Mouse (Mus musculus) hindbrain, embryonic 11.5 days (tissue): Measurements from ENCODE around the gene Fbxo9. TPM values are rescaled to one million over a fixed set of nuclear protein-coding genes. Genes with fewer than 3 reads are reported as not detected.

Experiments
- ATAC-seq: fragments of 200-750 bp; cut with Nextera tagmentation; 2 replicates; pipeline ENCODE4 v1.8.0; 2017; ENCODE audit warnings: mild to moderate bottlenecking, moderate TSS enrichment, moderate library complexity; ENCODE audit not compliant: low FRiP score
- DNase-seq: peaks from one replicate; pipeline ENCODE4 v3.0.0-alpha.2; 2015; ENCODE audit warnings: low spot score
- H3K27ac ChIP-seq: fragments of 300-500 bp; sonication (generic); 2 replicates; pipeline ENCODE4 v1.5.1; 2014; ENCODE audit warnings: mild to moderate bottlenecking, low read depth, low read length
- H3K27me3 ChIP-seq: fragments of 300-500 bp; sonication (generic); 2 replicates; pipeline ENCODE4 v1.6.1; 2014; ENCODE audit warnings: mild to moderate bottlenecking, low read length, moderate library complexity, mixed read lengths; ENCODE audit not compliant: control insufficient read depth, insufficient read depth
- H3K36me3 ChIP-seq: fragments of 300-500 bp; sonication (generic); 2 replicates; pipeline ENCODE4 v1.6.1; 2014; ENCODE audit warnings: mild to moderate bottlenecking, low read length, moderate library complexity, mixed read lengths; ENCODE audit not compliant: control insufficient read depth, insufficient read depth
- H3K4me1 ChIP-seq: fragments of 300-500 bp; sonication (generic); replicated peaks from 2 replicates; pipeline ENCODE4 v1.6.1; 2014; ENCODE audit warnings: low read length, mixed read lengths; ENCODE audit not compliant: control insufficient read depth, insufficient read depth
- H3K4me2 ChIP-seq: fragments of 300-500 bp; sonication (generic); replicated peaks from 2 replicates; pipeline ENCODE4 v1.6.1; 2014; ENCODE audit warnings: mild to moderate bottlenecking, low read depth, low read length
- H3K4me3 ChIP-seq: fragments of 300-500 bp; sonication (generic); 2 replicates; pipeline ENCODE4 v1.5.1; 2014; ENCODE audit warnings: low read depth, low read length
- H3K9ac ChIP-seq: fragments of 300-500 bp; sonication (generic); 2 replicates; pipeline ENCODE4 v1.6.1; 2014; ENCODE audit warnings: low read depth, low read length
- H3K9me3 ChIP-seq: fragments of 300-500 bp; sonication (generic); 2 replicates; pipeline ENCODE4 v1.6.1; 2016; ENCODE audit warnings: low read length; ENCODE audit not compliant: control insufficient read depth
- WGBS: fragments of 180-500 bp; shearing (Covaris S2); extraction: QIAGEN DNeasy Blood & Tissue Kit; methylation state at CpG from one replicate; pipeline ENCODE4 v1.1.7; 2014; 5-methylcytosine and 5-hydroxymethylcytosine counted together
- polyA plus RNA-seq: library from polyadenylated mRNA; unstranded; fragments of >200 nt; fragmentation: Nextera tagmentation; extraction: Ambion mirVana; gene quantifications from 2 replicates; pipeline ENCODE4 v1.2.1, GENCODE M21; 2014

The Fbxo9 gene
- polyA plus RNA-seq, 1 experiment from 2014 or later = 35.5 TPM

GRCm38 (mm10) chr9:78138044-78138676, 29.3 kb upstream of the Fbxo9 start:
- Histone ChIP-seq H3K27ac (no peak overlapping the region), H3K4me2 (no peak overlapping the region), H3K9me3 (no peaks in the 10 kb centered on the region), H3K27me3 (no peaks in the 10 kb centered on the region), H3K9ac (no peak overlapping the region), H3K36me3 (peaks cover 9% of the 10 kb centered on the region), H3K4me3 (no peak overlapping the region), H3K4me1 (no peaks in the 10 kb centered on the region)
- ATAC-seq (no peak), DNase-seq (no peak)
- 93% methylated on average over 9 of the region's 9 CpGs for WGBS

GRCm38 (mm10) chr9:78135658-78136057, 26.8 kb upstream of the Fbxo9 start:
- H3K4me3 ChIP-seq = no peak overlapping the region
- no peaks in the 10 kb centered on the region for H3K4me1 ChIP-seq
- H3K4me2 ChIP-seq = no peak overlapping the region
- H3K27me3 ChIP-seq = no peaks in the 10 kb centered on the region
- ATAC-seq = no peak
- peaks cover 3% of the 10 kb centered on the region for H3K36me3 ChIP-seq
- no peak overlapping the region for H3K9ac ChIP-seq
- DNase-seq = no peak
- H3K27ac ChIP-seq = no peak overlapping the region
- no peaks in the 10 kb centered on the region for H3K9me3 ChIP-seq
- 79% methylated on average over 7 of the region's 7 CpGs for WGBS

DNA sequence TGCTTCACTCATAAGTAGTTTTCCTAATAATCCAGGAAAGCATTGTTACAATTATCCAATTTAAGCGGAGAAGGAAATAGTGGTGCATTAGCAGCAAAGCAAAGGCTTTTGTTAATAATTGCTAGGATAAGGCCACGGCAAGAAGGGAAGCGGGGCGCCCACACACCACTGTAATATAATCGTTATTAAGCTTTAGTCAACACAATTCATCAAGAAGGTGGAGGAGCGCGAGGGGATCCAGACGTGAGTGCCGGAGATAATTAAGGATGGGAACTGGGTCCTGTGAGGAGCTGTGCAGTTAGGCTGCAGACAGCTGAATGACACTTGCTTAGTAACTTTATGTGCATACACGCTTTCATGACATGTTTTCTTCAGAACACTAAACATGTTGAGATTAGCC, 17.8 kb upstream of the Fbxo9 start:
- no peak overlapping the region for H3K27ac ChIP-seq
- H3K27me3 ChIP-seq = no peaks in the 10 kb centered on the region
- no peaks in the 10 kb centered on the region for H3K4me1 ChIP-seq
- H3K36me3 ChIP-seq = no peaks in the 10 kb centered on the region
- no peak overlapping the region for H3K4me3 ChIP-seq
- ATAC-seq (no peak), DNase-seq (no peak)
- H3K9ac ChIP-seq = no peak overlapping the region
- WGBS = 88% methylated on average over 10 of the region's 10 CpGs
- no peak overlapping the region for H3K4me2 ChIP-seq
- H3K9me3 ChIP-seq = no peaks in the 10 kb centered on the region

GRCm38 (mm10) chr9:78126007-78126406, 17.1 kb upstream of the Fbxo9 start:
- Histone ChIP-seq H3K9me3 (no peaks in the 10 kb centered on the region), H3K4me2 (no peak overlapping the region), H3K36me3 (no peaks in the 10 kb centered on the region), H3K4me3 (no peak overlapping the region), H3K27ac (0 out of 2 replicates have a peak overlapping the region, but pooled peaks have one; percentile 30), H3K4me1 (no peaks in the 10 kb centered on the region), H3K9ac (no peak overlapping the region), H3K27me3 (no peaks in the 10 kb centered on the region)
- DNase-seq (no peak), ATAC-seq (no peak)
- WGBS = 79% methylated on average over 6 of the region's 6 CpGs

- ATAC-seq (no peak), DNase-seq (no peak)
- Histone ChIP-seq H3K4me2 (no peak overlapping the region), H3K27me3 (no peaks in the 10 kb centered on the region), H3K27ac (no peak overlapping the region), H3K36me3 (no peaks in the 10 kb centered on the region), H3K4me3 (no peak overlapping the region), H3K9ac (no peak overlapping the region), H3K9me3 (no peaks in the 10 kb centered on the region), H3K4me1 (no peaks in the 10 kb centered on the region)
- WGBS = 90% methylated on average over 6 of the region's 6 CpGs
Measured at GRCm38 (mm10) chr9:78124297-78124696, 15.4 kb upstream of the Fbxo9 start.

DNA sequence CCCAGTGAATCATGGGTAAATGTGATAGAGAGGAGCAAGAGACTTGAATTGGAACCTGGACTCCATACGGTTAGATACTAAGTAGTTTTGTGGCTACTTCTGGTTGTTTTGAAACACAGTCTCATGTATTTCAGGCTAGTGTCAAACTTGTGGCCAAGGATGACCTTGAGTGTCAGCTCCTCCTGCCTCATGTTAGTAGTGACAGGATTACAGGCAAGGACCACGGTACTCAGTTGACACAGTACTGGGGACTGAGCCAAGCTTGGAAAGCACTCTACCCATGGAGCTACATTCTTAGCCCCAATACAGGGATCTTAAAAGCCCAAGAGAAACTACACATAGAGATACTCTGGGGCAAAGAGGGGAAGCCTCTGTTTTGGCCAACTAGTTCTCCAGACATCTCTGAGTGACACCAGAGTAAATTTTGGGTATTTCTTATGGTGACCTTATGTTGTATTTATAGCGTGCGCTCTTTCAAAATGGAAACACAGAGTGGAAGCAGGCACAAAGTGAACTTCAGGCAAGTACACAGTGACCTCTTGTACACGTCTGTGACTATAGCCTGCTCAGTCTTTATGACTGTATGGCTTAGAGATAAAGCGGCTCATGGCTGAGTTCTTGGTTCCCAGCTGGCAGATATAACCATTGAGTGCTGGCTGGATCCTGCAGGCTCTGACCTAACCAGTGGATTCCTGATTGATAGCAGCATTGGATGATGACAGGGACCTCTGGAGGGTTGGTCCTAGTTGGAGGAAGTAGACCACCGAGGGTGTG, 14.3 kb upstream of the Fbxo9 start:
- ATAC-seq (no peak), DNase-seq (no peak)
- Histone ChIP-seq H3K4me2 (no peak overlapping the region), H3K36me3 (no peaks in the 10 kb centered on the region), H3K4me1 (no peaks in the 10 kb centered on the region), H3K9me3 (no peaks in the 10 kb centered on the region), H3K27me3 (no peaks in the 10 kb centered on the region), H3K27ac (no peak overlapping the region), H3K4me3 (no peak overlapping the region), H3K9ac (no peak overlapping the region)
- WGBS = 95% methylated on average over 7 of the region's 7 CpGs

DNA sequence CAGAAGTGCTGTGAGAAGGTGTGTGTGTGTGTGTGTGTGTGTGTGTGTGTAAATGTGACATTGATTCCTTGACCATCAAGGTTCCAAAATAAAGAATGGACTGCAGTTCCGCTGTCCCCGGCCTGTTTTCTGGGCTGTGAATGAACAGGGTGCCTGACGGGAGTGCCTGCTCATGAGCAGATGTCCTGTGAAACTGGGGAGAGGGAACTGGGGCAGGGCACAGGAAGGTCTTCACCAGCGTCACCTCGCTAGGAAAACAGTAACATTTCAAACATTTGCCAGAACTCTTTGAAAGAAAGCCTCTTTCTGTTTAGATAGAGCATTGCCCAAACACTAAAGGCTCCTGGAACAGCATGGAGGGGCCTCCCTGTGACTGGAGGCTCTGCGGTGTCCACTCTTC, 13.1 kb upstream of the Fbxo9 start:
- Histone ChIP-seq H3K9me3 (no peaks in the 10 kb centered on the region), H3K36me3 (no peaks in the 10 kb centered on the region), H3K9ac (no peak overlapping the region), H3K4me2 (no peak overlapping the region), H3K4me3 (no peak overlapping the region), H3K4me1 (no peaks in the 10 kb centered on the region), H3K27ac (no peak overlapping the region), H3K27me3 (no peaks in the 10 kb centered on the region)
- ATAC-seq (no peak), DNase-seq (no peak)
- 75% methylated on average over 6 of the region's 6 CpGs for WGBS

GRCm38 (mm10) chr9:78121358-78121757, 12.5 kb upstream of the Fbxo9 start:
- 86% methylated on average over 8 of the region's 8 CpGs for WGBS
- H3K9me3 ChIP-seq = no peaks in the 10 kb centered on the region
- DNase-seq = no peak

GRCm38 (mm10) chr9:78117690-78118089, 8.8 kb upstream of the Fbxo9 start:
- no peak for DNase-seq
- ATAC-seq = no peak
- Histone ChIP-seq H3K9ac (no peak overlapping the region), H3K4me2 (no peak overlapping the region), H3K27ac (no peak overlapping the region), H3K9me3 (no peaks in the 10 kb centered on the region), H3K36me3 (no peaks in the 10 kb centered on the region), H3K27me3 (no peaks in the 10 kb centered on the region), H3K4me3 (no peak overlapping the region), H3K4me1 (no peaks in the 10 kb centered on the region)
- WGBS = 97% methylated on average over 2 of the region's 2 CpGs

More at GRCm38 (mm10) chr9:78121358-78121757, 12.5 kb upstream of the Fbxo9 start:
- Histone ChIP-seq H3K4me2 (no peak overlapping the region), H3K36me3 (no peaks in the 10 kb centered on the region), H3K27me3 (no peaks in the 10 kb centered on the region), H3K27ac (no peak overlapping the region), H3K4me3 (no peak overlapping the region), H3K4me1 (no peaks in the 10 kb centered on the region), H3K9ac (no peak overlapping the region)
- ATAC-seq = no peak
